Comparison of ENCODE assay signal across 16 mouse cellular contexts in genomic region chr2:35449687-35450622, GRCm38 (mm10). TPM values are rescaled to one million over a fixed set of nuclear protein-coding genes. Genes with fewer than 3 reads are reported as not detected.
DNase-seq lines count a peak whose midpoint lies in the region; ATAC-seq and TF ChIP-seq lines count a peak whose summit lies in the region.
"Had no signal": no experiment of that assay in that cellular context is flagged by ENCODE, and none has a peak within 500 bp of the region (broad histone marks: within the 10 kb centered on the region; RNA-seq: fewer than 3 reads in every experiment).

No protein-coding gene starts in this region.

- WGBS in spleen, adult 2 months: 30% methylated on average over 12 of the region's 12 CpGs
- WGBS in heart, postnatal 0 days: 55% methylated on average over 12 of the region's 12 CpGs
- 80% methylated on average over 12 of the region's 12 CpGs for WGBS in hindbrain, embryonic 16.5 days

- no peak for TF ChIP-seq POLR2A in spleen, adult 2 months (IDR thresholded peaks at IDR 0.05; ENCODE audit: low read depth, low read length)

- H3K4me2 ChIP-seq in heart, postnatal 0 days (ENCODE audit: low read depth, low read length): no peak overlapping the region
- H3K4me2 ChIP-seq in hindbrain, embryonic 16.5 days (ENCODE audit: low read length): no peak overlapping the region
- H3K4me2 ChIP-seq: limb, embryonic 12.5 days; midbrain, embryonic 12.5 days; neural tube, embryonic 12.5 days had no signal

- TF ChIP-seq EP300 in heart, postnatal 0 days (IDR thresholded peaks at IDR 0.05; ENCODE audit: low read depth): no peak

- no peak overlapping the region for H3K4me3 ChIP-seq in spleen, adult 2 months (ENCODE audit: extremely low read depth, insufficient read depth, insufficient read length)
- H3K4me3 ChIP-seq in heart, postnatal 0 days (ENCODE audit: low read depth, low read length): no peak overlapping the region
- H3K4me3 ChIP-seq in hindbrain, embryonic 16.5 days (ENCODE audit: low read length): no peak overlapping the region
- H3K4me3 ChIP-seq: embryonic facial prominence, embryonic 10.5 days; limb, embryonic 12.5 days; midbrain, embryonic 12.5 days; neural tube, embryonic 12.5 days had no signal

- H3K9ac ChIP-seq in heart, postnatal 0 days (replicated peaks; ENCODE audit: low read depth, low read length): no peak overlapping the region
- H3K9ac ChIP-seq in hindbrain, embryonic 16.5 days (ENCODE audit: low read depth, low read length): no peak overlapping the region
- H3K9ac ChIP-seq: limb, embryonic 12.5 days; midbrain, embryonic 12.5 days; neural tube, embryonic 12.5 days had no signal

- no peaks in the 10 kb centered on the region for H3K36me3 ChIP-seq in spleen, adult 2 months (ENCODE audit: control insufficient read depth, insufficient read depth, low read length)
- H3K36me3 ChIP-seq in heart, postnatal 0 days (replicated peaks; ENCODE audit: control insufficient read depth, insufficient read depth, low read length): no peaks in the 10 kb centered on the region
- H3K36me3 ChIP-seq in hindbrain, embryonic 16.5 days (ENCODE audit: control insufficient read depth, insufficient read depth, low read length): no peaks in the 10 kb centered on the region
- H3K36me3 ChIP-seq: embryonic facial prominence, embryonic 10.5 days; limb, embryonic 12.5 days; midbrain, embryonic 12.5 days; neural tube, embryonic 12.5 days had no signal

- intact Hi-C loops in left cerebral cortex, postnatal 14 days (cut with DNase I): no loop called here

- no peaks in the 10 kb centered on the region for H3K9me3 ChIP-seq in heart, postnatal 0 days (replicated peaks; ENCODE audit: control insufficient read depth, low read length)
- no peaks in the 10 kb centered on the region for H3K9me3 ChIP-seq in hindbrain, embryonic 16.5 days (ENCODE audit: control insufficient read depth, low read length)
- H3K9me3 ChIP-seq: embryonic facial prominence, embryonic 10.5 days; limb, embryonic 12.5 days; midbrain, embryonic 12.5 days; neural tube, embryonic 12.5 days had no signal

- no peaks in the 10 kb centered on the region for H3K27me3 ChIP-seq in spleen, adult 2 months (ENCODE audit: control insufficient read depth, insufficient read depth, low read length)
- H3K27me3 ChIP-seq in heart, postnatal 0 days (ENCODE audit: control insufficient read depth, insufficient read depth, low read length): no peaks in the 10 kb centered on the region
- no peaks in the 10 kb centered on the region for H3K27me3 ChIP-seq in hindbrain, embryonic 16.5 days (replicated peaks; ENCODE audit: control insufficient read depth, insufficient read depth, low read length)
- H3K27me3 ChIP-seq: midbrain, embryonic 12.5 days; neural tube, embryonic 12.5 days had no signal

- H3K4me1 ChIP-seq in spleen, adult 2 months (ENCODE audit: control insufficient read depth, insufficient read depth, insufficient read length): peaks cover 79% of the 10 kb centered on the region
- peaks cover 39% of the 10 kb centered on the region for H3K4me1 ChIP-seq in heart, postnatal 0 days (ENCODE audit: control insufficient read depth, insufficient read depth)
- no peaks in the 10 kb centered on the region for H3K4me1 ChIP-seq in hindbrain, embryonic 16.5 days (ENCODE audit: control insufficient read depth, insufficient read depth, low read depth, low read length)

- peak overlapping the region; percentile 19 for H3K27ac ChIP-seq in spleen, adult 2 months (ENCODE audit: insufficient read depth, low read length)
- H3K27ac ChIP-seq in heart, postnatal 0 days (ENCODE audit: low read depth): peak overlapping the region; percentile 41; the same call in 1 of the 2 replicates
- no peak overlapping the region for H3K27ac ChIP-seq in hindbrain, embryonic 16.5 days (ENCODE audit: low read depth, low read length)
- H3K27ac ChIP-seq: embryonic facial prominence, embryonic 10.5 days; kidney, postnatal 0 days; limb, embryonic 12.5 days; midbrain, embryonic 12.5 days; neural tube, embryonic 12.5 days had no signal

- peak; percentile 19 to 40 for DNase-seq in left cerebral cortex, postnatal 14 days (ENCODE audit: low spot score in 2 of 2)
- DNase-seq in left cerebral cortex, adult 9 months (ENCODE audit: low spot score in 2 of 2): no peak
- DNase-seq in spleen, adult 2 months (ENCODE audit: low read depth in 1 of 2, low spot score in 2 of 2): no peak
- no peak for DNase-seq in spleen, adult 12 weeks (ENCODE audit: low spot score)
- no peak for DNase-seq in heart, postnatal 0 days (ENCODE audit: low spot score)
- DNase-seq: cerebellum, postnatal 14 days; thymus, postnatal 14 days had no signal

- TF ChIP-seq CTCF in spleen, adult 2 months (IDR thresholded peaks at IDR 0.05; ENCODE audit: extremely low read depth, insufficient read depth, insufficient read length, insufficient replicate concordance): no peak
- no peak for TF ChIP-seq CTCF in heart, postnatal 0 days (IDR thresholded peaks at IDR 0.05; ENCODE audit: low read depth)

- no peak for ATAC-seq in heart, postnatal 0 days (ENCODE audit: insufficient read depth, low read depth)
- no peak for ATAC-seq in hindbrain, embryonic 16.5 days
- ATAC-seq in cerebellum, adult (ENCODE audit: insufficient number of reproducible peaks, low FRiP score, low TSS enrichment): no peak

RNA-seq across cellular contexts. Expression of gene Ggta1, which starts 13.1 kb away (rescaled TPM):
- total RNA-seq in left cerebral cortex, postnatal 14 days (2021): 1 to 10 TPM; 2.9 to 3.5 TPM
- polyA plus RNA-seq in spleen, adult 2 months (2012; rRNA removed): 20.1 and 21.6 TPM in 2 replicates
- 14.8 and 37.1 TPM in 2 replicates for total RNA-seq in heart, postnatal 0 days (2014; rRNA removed; ENCODE audit: low replicate concordance)
- 16.0 and 16.4 TPM in 2 replicates for polyA plus RNA-seq in heart, postnatal 0 days (2015; fragmentation: Nextera tagmentation; extraction: Ambion mirVana)
- polyA plus RNA-seq in hindbrain, embryonic 16.5 days (2015; fragmentation: Nextera tagmentation; extraction: Ambion mirVana): 7.1 and 9.2 TPM in 2 replicates

RNA-seq across cellular contexts. Expression of gene 4930402F06Rik, which starts 53.0 kb away (rescaled TPM):
- total RNA-seq in left cerebral cortex, postnatal 14 days (2021): not detected
- polyA plus RNA-seq in spleen, adult 2 months (2012; rRNA removed): not detected in 2 replicates
- not detected in 2 replicates for total RNA-seq in heart, postnatal 0 days (2014; rRNA removed; ENCODE audit: low replicate concordance)
- not detected in 2 replicates for polyA plus RNA-seq in heart, postnatal 0 days (2015; fragmentation: Nextera tagmentation; extraction: Ambion mirVana)
- polyA plus RNA-seq in hindbrain, embryonic 16.5 days (2015; fragmentation: Nextera tagmentation; extraction: Ambion mirVana): not detected in 2 replicates
- total RNA-seq: layer of hippocampus, postnatal 25 days had no signal
- polyA plus RNA-seq: embryonic facial prominence, embryonic 10.5 days; heart, embryonic 14.5 days; kidney, postnatal 0 days; limb, embryonic 12.5 days; midbrain, embryonic 12.5 days; neural tube, embryonic 12.5 days had no signal

Comparison
In these comparisons a context has a peak if more than half of its experiments do, and no peak if none do; other contexts are left out.
1. DNase-seq: peak in left cerebral cortex, postnatal 14 days (2 of 2); none in left cerebral cortex, adult 9 months (0 of 2), spleen, adult 2 months (0 of 2), spleen, adult 12 weeks (single experiment) and heart, postnatal 0 days (single experiment).